Mouse (Mus musculus) G1E (cell line): ENCODE measurements around the gene Tas1r2. TPM values are rescaled to one million over a fixed set of nuclear protein-coding genes. Genes with fewer than 3 reads are reported as not detected.
A peak's percentile ranks its signal among the peaks of the same experiment; 100 is the strongest.

Experiments
- ATAC-seq: 2 replicates; pipeline ENCODE4 v1.8.0; 2016; ENCODE audit warnings: mild to moderate bottlenecking; ENCODE audit not compliant: insufficient number of reproducible peaks, poor library complexity, low FRiP score, severe bottlenecking; ENCODE audit errors: extremely low read depth
- DNase-seq: peaks from one replicate; pipeline ENCODE4 v3.0.0; 2012; ENCODE audit warnings: low spot score
- H3K27me3 ChIP-seq: 2 replicates; pipeline ENCODE4 v1.6.1; 2012; ENCODE audit warnings: mild to moderate bottlenecking, low read length, inconsistent platforms; ENCODE audit not compliant: insufficient read depth
- H3K36me3 ChIP-seq: replicated peaks from 2 replicates; pipeline ENCODE3; 2012; ENCODE audit warnings: mild to moderate bottlenecking, inconsistent platforms
- H3K4me1 ChIP-seq: 2 replicates; pipeline ENCODE4 v1.6.1; 2012; ENCODE audit warnings: low read depth, low read length, inconsistent platforms, mixed read lengths; ENCODE audit not compliant: insufficient read depth
- H3K4me3 ChIP-seq: 2 replicates; pipeline ENCODE4 v1.5.1; 2012; ENCODE audit warnings: low read depth, mild to moderate bottlenecking, inconsistent platforms, low read length, moderate library complexity, mixed read lengths
- H3K9me3 ChIP-seq: replicated peaks from 2 replicates; pipeline ENCODE4 v1.6.1; 2012; ENCODE audit warnings: inconsistent platforms
- CTCF ChIP-seq: IDR thresholded peaks from 2 replicates; pipeline ENCODE4 v1.5.1; 2012; ENCODE audit warnings: low read depth, low read length, inconsistent platforms, mixed read lengths
- GATA1 ChIP-seq: IDR thresholded peaks from 2 replicates; pipeline ENCODE4 v1.6.1; 2012; ENCODE audit warnings: borderline replicate concordance, low read length, inconsistent platforms, mixed read lengths
- GATA2 ChIP-seq: IDR thresholded peaks from 2 replicates; pipeline ENCODE4 v1.6.1; 2012; ENCODE audit warnings: low read depth, low read length, inconsistent platforms, borderline replicate concordance
- POLR2AphosphoS5 ChIP-seq: IDR thresholded peaks from 2 replicates; pipeline ENCODE4 v1.6.1; 2012; ENCODE audit warnings: low read depth, low read length, inconsistent platforms; ENCODE audit not compliant: insufficient replicate concordance
- TAL1 ChIP-seq: conservative IDR thresholded peaks from 2 replicates; pipeline ENCODE4 v1.6.1; 2012; ENCODE audit warnings: low read depth, low read length, inconsistent platforms, mixed read lengths
- polyA plus RNA-seq: library from polyadenylated mRNA; stranded (reverse); fragments of >175 nt; gene quantifications from 2 replicates; pipeline ENCODE4 v1.2.3, GENCODE M21; 2012
- total RNA-seq, 2 experiments: library from RNA; stranded (forward) in 1 of 2; stranded (reverse) in 1 of 2; fragments of 200-1000 nt in 1 of 2; fragments of >200 nt in 1 of 2; fragmentation: Nextera tagmentation in 1 of 2; gene quantifications; 2 replicates each; pipeline ENCODE4 v1.2.3; 2014 to 2017

Gene Tas1r2
- total and polyA plus RNA-seq, 3 experiments, result not detected

DNA sequence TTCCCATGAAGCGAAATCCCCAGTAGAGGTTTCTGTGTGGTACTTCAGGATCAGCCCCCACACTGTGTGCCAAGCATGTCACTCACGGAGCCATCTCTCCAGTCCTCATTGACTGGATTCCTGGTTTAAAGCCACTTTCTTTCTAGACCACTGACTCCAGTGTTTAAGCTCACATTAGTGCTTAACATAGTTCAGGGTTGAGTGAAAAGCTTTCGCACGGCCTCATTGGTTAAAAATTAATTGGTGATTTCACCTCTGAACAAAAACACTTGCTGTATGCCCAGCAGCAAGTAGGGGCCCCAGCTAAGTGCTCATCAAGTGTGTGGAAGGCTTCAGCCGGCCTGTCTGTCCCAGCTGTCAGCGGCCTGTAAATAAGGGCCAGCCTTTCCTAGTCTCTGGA lies 14.3 kb downstream of the Tas1r2 start:
- no peak for ATAC-seq
- TF ChIP-seq CTCF, result no peak
- no peak for TF ChIP-seq POLR2AphosphoS5
- TF ChIP-seq GATA2, result no peak
- TF ChIP-seq TAL1, result no peak
- TF ChIP-seq GATA1, result no peak
- no peaks in the 10 kb centered on the region for H3K4me1 ChIP-seq
- no peaks in the 10 kb centered on the region for H3K9me3 ChIP-seq
- no peak overlapping the region for H3K4me3 ChIP-seq
- H3K36me3 ChIP-seq, result no peaks in the 10 kb centered on the region
- H3K27me3 ChIP-seq, result peaks cover 4% of the 10 kb centered on the region
- DNase-seq, result no peak

DNA sequence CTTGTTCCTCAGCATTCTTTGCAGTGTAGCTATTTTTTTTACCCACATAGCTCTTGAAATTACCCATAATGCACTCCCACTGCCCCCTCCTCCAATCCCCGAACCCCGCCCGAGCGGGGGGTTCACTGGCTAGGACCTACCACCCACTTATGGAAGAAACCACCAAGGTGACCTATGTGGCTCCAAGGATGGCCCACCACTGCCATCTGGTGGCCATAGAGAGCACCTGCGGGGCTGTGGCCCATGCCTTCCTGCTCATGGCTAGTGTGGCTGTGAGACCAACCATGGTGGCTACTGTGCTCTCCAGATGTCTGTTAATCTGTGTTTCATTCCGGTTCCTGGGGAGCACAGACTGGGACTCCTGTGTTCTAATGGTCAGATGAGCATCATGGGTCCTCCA lies 16.5 kb downstream of the Tas1r2 start:
- no peak for TF ChIP-seq GATA1
- no peak for TF ChIP-seq GATA2
- peak; percentile 91 for TF ChIP-seq CTCF
- TF ChIP-seq POLR2AphosphoS5, result no peak
- H3K36me3 ChIP-seq, result no peaks in the 10 kb centered on the region
- ATAC-seq, result peak; percentile 15; the same call in 1 of the 2 replicates

DNA sequence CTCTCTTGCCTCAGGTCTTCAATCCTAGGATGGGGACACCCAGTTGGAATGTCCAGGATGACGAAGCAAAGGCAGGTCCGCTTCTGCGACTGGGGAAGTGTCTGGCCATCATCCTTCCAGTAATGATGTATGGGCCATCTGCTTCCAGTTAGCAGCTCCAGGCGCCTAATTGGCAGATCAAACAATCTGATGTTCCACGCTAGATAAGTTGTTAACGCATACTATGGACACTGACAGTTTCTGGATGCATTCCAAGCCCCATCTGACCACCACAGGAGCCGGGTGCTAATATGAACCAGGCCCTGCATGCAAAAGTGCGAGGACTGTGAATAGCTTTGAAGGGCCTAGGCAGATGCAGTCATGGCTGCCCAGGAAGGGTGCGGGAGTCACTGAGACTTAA lies 22.4 kb downstream of the Tas1r2 start:
- Histone ChIP-seq H3K36me3 (no peaks in the 10 kb centered on the region), H3K27me3 (no peaks in the 10 kb centered on the region), H3K4me1 (no peaks in the 10 kb centered on the region), H3K9me3 (peaks cover 2% of the 10 kb centered on the region), H3K4me3 (no peak overlapping the region)
- no peak for ATAC-seq
- DNase-seq, result no peak
- TF ChIP-seq POLR2AphosphoS5 (no peak), GATA1 (no peak), CTCF (no peak), GATA2 (no peak), TAL1 (no peak)

More for the DNA sequence above, 16.5 kb downstream of the Tas1r2 start:
- Histone ChIP-seq H3K4me3 (no peak overlapping the region), H3K27me3 (no peaks in the 10 kb centered on the region; the same call in 1 of the 2 replicates), H3K9me3 (no peaks in the 10 kb centered on the region), H3K4me1 (no peaks in the 10 kb centered on the region)
- DNase-seq, result peak; percentile 60

DNA sequence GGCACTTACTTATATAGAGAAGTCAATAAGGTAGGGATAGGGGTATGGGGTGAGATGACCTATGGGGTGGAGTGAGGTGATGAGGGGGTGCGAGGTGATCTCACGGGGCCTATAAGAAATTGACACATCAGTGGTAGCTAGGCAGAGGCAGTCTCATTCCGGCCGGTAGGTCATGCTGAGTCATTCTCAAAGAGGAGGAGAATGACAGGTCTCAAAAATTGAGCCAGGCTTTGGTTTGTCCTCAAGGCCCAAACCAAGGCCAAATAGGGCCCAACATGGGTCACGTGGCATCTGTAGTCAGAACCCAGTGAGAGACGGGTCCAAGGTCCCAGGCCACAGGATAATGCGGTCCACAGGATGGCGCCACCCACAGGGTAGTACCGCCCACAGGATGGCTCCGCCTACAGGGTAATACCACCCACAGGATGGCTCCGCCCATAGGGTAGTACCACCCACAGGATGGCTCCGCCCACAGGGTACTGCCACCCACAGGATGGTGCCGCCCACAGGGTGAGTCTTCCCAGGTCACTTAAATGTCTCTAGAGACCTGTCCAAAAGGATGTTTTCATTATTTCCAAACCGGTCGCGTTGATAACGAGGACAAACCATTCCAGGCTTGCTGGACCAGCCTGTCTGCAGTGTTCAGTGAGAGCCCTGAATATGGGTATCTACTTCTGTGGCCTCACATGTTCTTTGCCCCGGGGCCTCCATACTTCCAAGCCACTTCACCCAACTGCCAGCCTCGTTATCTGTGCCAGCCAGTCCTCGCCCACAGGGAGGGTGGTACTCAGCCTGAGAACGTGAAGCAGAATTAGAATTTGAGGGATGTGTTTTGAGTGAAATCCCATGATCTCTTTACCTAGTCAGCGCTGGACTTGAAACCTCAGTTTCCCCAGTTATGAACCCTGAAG lies 30.6 kb downstream of the Tas1r2 start:
- TF ChIP-seq TAL1, result no peak
- TF ChIP-seq GATA2, result no peak
- TF ChIP-seq GATA1, result no peak
- TF ChIP-seq CTCF, result no peak
- no peak for TF ChIP-seq POLR2AphosphoS5
- Histone ChIP-seq H3K36me3 (no peaks in the 10 kb centered on the region), H3K4me1 (no peaks in the 10 kb centered on the region), H3K27me3 (no peaks in the 10 kb centered on the region), H3K9me3 (peaks cover 61% of the 10 kb centered on the region), H3K4me3 (no peak overlapping the region)
- DNase-seq, result no peak
- no peak for ATAC-seq

DNA sequence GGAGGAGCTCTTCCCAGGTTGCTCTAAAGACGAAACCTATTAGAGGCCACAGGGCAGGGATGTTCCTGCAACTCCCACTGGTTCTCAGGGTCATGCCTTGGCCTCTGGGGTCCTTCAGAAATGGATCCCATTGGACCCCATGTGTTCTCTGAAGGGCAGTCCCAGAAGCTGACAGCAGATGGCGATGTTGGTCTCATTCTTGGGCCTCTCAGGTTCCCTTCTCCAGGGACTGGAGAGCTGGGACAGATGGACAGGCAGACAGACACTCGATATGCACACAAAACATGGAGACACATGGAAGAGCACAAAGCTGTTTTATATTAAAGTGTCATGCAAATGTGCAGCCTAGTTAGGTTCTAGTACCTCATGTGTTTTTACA lies 31.3 kb downstream of the Tas1r2 start:
- Histone ChIP-seq H3K4me3 (no peak overlapping the region), H3K36me3 (no peaks in the 10 kb centered on the region), H3K9me3 (peaks cover 68% of the 10 kb centered on the region), H3K27me3 (no peaks in the 10 kb centered on the region), H3K4me1 (no peaks in the 10 kb centered on the region)
- ATAC-seq, result no peak
- no peak for TF ChIP-seq GATA1
- DNase-seq, result no peak

DNA sequence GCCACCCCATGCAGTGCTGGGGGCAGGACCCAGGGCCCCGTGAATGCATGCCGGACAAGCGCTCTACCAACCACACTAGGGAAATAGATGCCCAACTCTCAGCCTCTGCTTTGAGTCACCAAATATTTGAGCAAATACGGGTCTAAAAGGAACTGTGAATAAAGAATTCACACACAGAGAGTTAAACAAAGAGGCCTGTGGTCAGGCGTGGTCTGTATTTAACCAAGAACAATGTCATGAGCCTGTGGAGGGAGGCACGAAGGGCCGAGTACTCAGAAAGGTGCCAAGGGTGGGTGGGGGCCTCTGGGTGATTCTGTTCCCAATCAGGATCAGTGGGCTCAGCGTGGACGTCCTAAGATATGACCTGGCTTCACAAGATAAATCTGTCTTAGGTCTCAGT lies 34.7 kb downstream of the Tas1r2 start:
- H3K36me3 ChIP-seq, result no peaks in the 10 kb centered on the region
- H3K4me1 ChIP-seq, result no peaks in the 10 kb centered on the region
- no peak overlapping the region for H3K4me3 ChIP-seq
- ATAC-seq (no peak), DNase-seq (no peak)
- H3K9me3 ChIP-seq, result peaks cover 77% of the 10 kb centered on the region
- H3K27me3 ChIP-seq, result no peaks in the 10 kb centered on the region
- TF ChIP-seq POLR2AphosphoS5, result no peak
- no peak for TF ChIP-seq GATA1
- no peak for TF ChIP-seq GATA2
- no peak for TF ChIP-seq CTCF
- no peak for TF ChIP-seq TAL1
